Mouse (Mus musculus) heart, adult 8-10 months (tissue): ENCODE results near the gene F8a. TPM values are rescaled to one million over a fixed set of nuclear protein-coding genes. Genes with fewer than 3 reads are reported as not detected.
"Not testable (repeated sequence)": the region's sequence is repeated elsewhere in the genome, so short reads cannot be mapped to it uniquely, and the experiment has no call there.

ENCODE experiments used
- DNase-seq: peaks from one replicate; pipeline ENCODE4 v3.0.0; 2022; ENCODE audit warnings: low spot score
- total RNA-seq, 4 experiments: library from RNA; stranded (reverse); gene quantifications; 2 replicates each; pipeline ENCODE4 v1.2.4; 2022

The F8a gene
- total RNA-seq: 1 to 10 TPM; 6.9 to 7.6 (median 7.3) TPM

DNA sequence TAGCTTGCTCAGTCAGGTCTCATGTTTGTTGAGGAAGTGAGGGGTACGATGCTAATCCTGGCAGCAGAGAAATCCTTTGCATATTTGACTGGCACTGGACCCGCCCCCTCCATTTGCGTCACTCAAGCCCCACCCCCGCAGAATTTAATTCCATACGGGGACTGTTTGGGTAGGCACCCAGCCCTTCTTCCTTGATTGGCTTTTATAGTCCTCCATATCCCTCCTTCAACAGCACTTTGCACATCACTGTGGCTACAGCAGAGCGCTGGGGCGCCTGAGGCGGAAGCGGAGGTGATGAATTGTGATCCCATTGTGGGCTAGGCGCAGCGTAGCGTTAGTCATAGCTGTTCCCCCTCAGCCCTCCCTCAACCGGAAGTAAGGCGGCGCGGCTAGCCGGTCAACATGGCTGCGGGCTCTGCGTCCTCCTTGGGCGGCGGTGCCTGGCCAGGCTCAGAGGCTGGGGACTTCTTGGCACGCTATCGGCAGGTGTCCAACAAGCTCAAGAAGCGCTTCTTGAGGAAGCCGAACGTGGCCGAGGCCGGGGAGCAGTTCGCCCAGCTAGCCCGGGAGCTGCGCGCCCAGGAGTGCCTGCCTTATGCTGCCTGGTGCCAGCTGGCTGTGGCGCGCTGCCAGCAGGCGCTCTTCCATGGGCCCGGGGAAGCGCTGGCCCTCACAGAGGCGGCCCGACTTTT is at the start of gene F8a:
TSS of gene F8a (plus strand) at position 378 of the 692 bp plus-strand sequence.
- peak; percentile 77 for DNase-seq

GRCm38 (mm10) chrX:73191934-73192333 is 36.2 kb upstream of the F8a start, which contains the start of gene Xlr3b:
Gene Xlr3b (plus strand): TSS chrX:73192207.
- peak; percentile 0 for DNase-seq

GRCm38 (mm10) chrX:73213819-73214564 is 14.1 kb upstream of the F8a start, which contains the start of gene Xlr4b:
Gene Xlr4b (plus strand): TSS chrX:73214333.
- DNase-seq: not testable (repeated sequence)

- DNase-seq: no peak
Measured at GRCm38 (mm10) chrX:73225365-73225764, 2.7 kb upstream of the F8a start.

GRCm38 (mm10) chrX:73228606-73229214 is 619 bp downstream of the F8a start:
- DNase-seq: peak; percentile 14

- no peak for DNase-seq
Measured at GRCm38 (mm10) chrX:73229288-73229687, 1.2 kb downstream of the F8a start.

GRCm38 (mm10) chrX:73242821-73243325 is 14.8 kb downstream of the F8a start, which contains the start of gene Xlr4c:
Gene Xlr4c (minus strand): TSS chrX:73243130.
- DNase-seq: not testable (repeated sequence)

GRCm38 (mm10) chrX:73262428-73262827 is 34.3 kb downstream of the F8a start:
- DNase-seq: not testable (repeated sequence)

- DNase-seq: not testable (repeated sequence)
Measured at GRCm38 (mm10) chrX:73265270-73265669, 37.2 kb downstream of the F8a start, which contains the start of gene Xlr3c. Gene Xlr3c (minus strand): TSS chrX:73265390.

Other genes starting within 250 kb of the F8a start
- gene Zfp185, start 241.0 kb upstream of the F8a start, total RNA-seq: 1 to 10 TPM in 2 of 4 experiments, under 1 TPM in 2; 0.63 to 1.7 (median 1.0) TPM
- gene Pnma5, start 191.2 kb upstream of the F8a start, total RNA-seq: not detected
- gene Pnma3, start 163.5 kb upstream of the F8a start, total RNA-seq: not detected
- gene Xlr4a, start 145.8 kb upstream of the F8a start, total RNA-seq: 1 to 10 TPM in 2 of 4 experiments, under 1 TPM in 2; 0.27 to 2.9 (median 1.7) TPM
- 1 to 10 TPM in 1 of 4 experiments, under 1 TPM in 2, not detected in 1; 0.25 to 2.1 (median 0.86) TPM for gene Xlr3a, start 131.2 kb upstream of the F8a start, total RNA-seq
- gene Gm14685, start 111.2 kb upstream of the F8a start, total RNA-seq: not detected
- gene Xlr5b, start 79.5 kb upstream of the F8a start, total RNA-seq: not detected
- gene DXBay18, start 78.8 kb upstream of the F8a start, total RNA-seq: not detected
- gene Spin2d, start 51.3 kb upstream of the F8a start, total RNA-seq: not detected
- 1 to 10 TPM in 2 of 4 experiments, under 1 TPM in 2; 0.27 to 1.8 (median 1.2) TPM for gene Xlr3b, start 36.1 kb upstream of the F8a start, total RNA-seq
- 1 to 10 TPM in 1 of 4 experiments, under 1 TPM in 1, not detected in 2; 0.17 to 1.5 TPM for gene Xlr4b, start 14.0 kb upstream of the F8a start, total RNA-seq
- gene Xlr4c, start 14.8 kb downstream of the F8a start, total RNA-seq: not detected
- gene Xlr3c, start 37.1 kb downstream of the F8a start, total RNA-seq: not detected
- gene Xlr5a, start 64.7 kb downstream of the F8a start, total RNA-seq: not detected
- gene Xlr5c, start 64.7 kb downstream of the F8a start, total RNA-seq: not detected
- not detected for gene Gm45015, start 108.5 kb downstream of the F8a start, total RNA-seq
- gene Zfp275, start 114.3 kb downstream of the F8a start, total RNA-seq: 1 to 10 TPM; 6.1 to 7.5 (median 6.7) TPM
- not detected for gene Gm18336, start 170.4 kb downstream of the F8a start, total RNA-seq
- not detected for gene Zfp92, start 182.8 kb downstream of the F8a start, total RNA-seq
- gene Trex2, start 207.1 kb downstream of the F8a start, total RNA-seq: not detected
- gene Haus7, start 230.8 kb downstream of the F8a start, total RNA-seq: 1 to 10 TPM; 5.0 to 6.3 (median 5.4) TPM